Mouse (Mus musculus) lung, embryonic 15.5 days (tissue): ENCODE data around the gene Fgf22. TPM values are rescaled to one million over a fixed set of nuclear protein-coding genes. Genes with fewer than 3 reads are reported as not detected.

Experiments
- ATAC-seq: fragments of 200-750 bp; cut with Nextera tagmentation; 2 replicates; pipeline ENCODE4 v1.8.0; 2017; ENCODE audit warnings: moderate number of reproducible peaks, borderline replicate concordance; ENCODE audit not compliant: low FRiP score, low TSS enrichment; ENCODE audit errors: extremely low read depth
- H3K27ac ChIP-seq: fragments of 300-500 bp; sonication (generic); 2 replicates; pipeline ENCODE4 v1.5.1; 2015; ENCODE audit warnings: moderate library complexity, mild to moderate bottlenecking, inconsistent platforms
- H3K27me3 ChIP-seq: fragments of 300-500 bp; sonication (generic); 2 replicates; pipeline ENCODE4 v1.6.1; 2015; ENCODE audit warnings: inconsistent platforms
- H3K36me3 ChIP-seq: fragments of 300-500 bp; sonication (generic); 2 replicates; pipeline ENCODE4 v1.6.1; 2015; ENCODE audit warnings: inconsistent platforms
- H3K4me1 ChIP-seq: fragments of 300-500 bp; sonication (generic); 2 replicates; pipeline ENCODE4 v1.6.1; 2015; ENCODE audit warnings: inconsistent platforms
- H3K4me2 ChIP-seq: fragments of 300-500 bp; sonication (generic); 2 replicates; pipeline ENCODE4 v1.6.1; 2015; ENCODE audit warnings: inconsistent platforms, mild to moderate bottlenecking, moderate library complexity
- H3K4me3 ChIP-seq: fragments of 300-500 bp; sonication (generic); 2 replicates; pipeline ENCODE4 v1.5.1; 2015; ENCODE audit warnings: mild to moderate bottlenecking, inconsistent platforms
- H3K9ac ChIP-seq: fragments of 300-500 bp; sonication (generic); 2 replicates; pipeline ENCODE4 v1.6.1; 2015; ENCODE audit warnings: inconsistent platforms
- H3K9me3 ChIP-seq: fragments of 300-500 bp; sonication (generic); 2 replicates; pipeline ENCODE4 v1.6.1; 2016; ENCODE audit warnings: inconsistent platforms
- WGBS: fragments of 180-500 bp; shearing (Covaris S2); methylation state at CpG from one replicate; pipeline ENCODE4 v1.1.7; 2015; 5-methylcytosine and 5-hydroxymethylcytosine counted together
- polyA plus RNA-seq: library from polyadenylated mRNA; unstranded; fragments of >200 nt; fragmentation: Nextera tagmentation; extraction: Ambion mirVana; gene quantifications from 2 replicates; pipeline ENCODE4 v1.2.1, GENCODE M21; 2015

Fgf22 gene
- polyA plus RNA-seq, 1 experiment from 2014 or later: 0.12 TPM

GRCm38 (mm10) chr10:79798289-79798928, 43.5 kb downstream of the Fgf22 start:
- Histone ChIP-seq H3K9me3 (no peaks in the 10 kb centered on the region), H3K9ac (no peak overlapping the region), H3K4me3 (no peak overlapping the region), H3K27ac (no peak overlapping the region), H3K4me2 (no peak overlapping the region), H3K4me1 (peaks cover 33% of the 10 kb centered on the region), H3K27me3 (no peaks in the 10 kb centered on the region), H3K36me3 (no peaks in the 10 kb centered on the region)
- WGBS: 83% methylated on average over 12 of the region's 12 CpGs
- no peak for ATAC-seq

DNA sequence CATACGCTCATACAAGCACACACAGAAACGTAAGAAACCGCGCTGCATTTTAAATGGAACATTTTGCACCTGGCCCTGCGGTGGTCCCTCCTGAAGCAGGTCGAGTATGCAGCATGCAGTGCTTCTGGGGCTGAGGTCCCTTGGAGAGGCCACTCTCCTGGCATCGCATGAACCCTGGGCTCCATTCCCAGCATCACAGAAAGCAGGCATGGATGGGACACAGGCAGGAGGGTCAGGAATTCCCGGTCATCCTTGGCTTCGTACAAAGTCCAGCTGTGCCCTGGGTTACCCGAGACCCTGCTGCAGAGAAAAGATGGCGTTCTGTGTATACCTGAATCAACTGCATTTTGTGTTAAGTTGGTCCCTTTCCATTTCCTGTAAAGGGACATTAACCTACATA, 45.6 kb downstream of the Fgf22 start:
- Histone ChIP-seq H3K9me3 (no peaks in the 10 kb centered on the region), H3K36me3 (no peaks in the 10 kb centered on the region), H3K27me3 (no peaks in the 10 kb centered on the region), H3K4me2 (no peak overlapping the region), H3K27ac (no peak overlapping the region), H3K4me1 (peaks cover 25% of the 10 kb centered on the region), H3K9ac (no peak overlapping the region), H3K4me3 (no peak overlapping the region)
- WGBS: 72% methylated on average over 11 of the region's 11 CpGs
- ATAC-seq: no peak

GRCm38 (mm10) chr10:79801837-79802236, 47.0 kb downstream of the Fgf22 start:
- WGBS: 40% methylated on average over 3 of the region's 3 CpGs
- H3K9ac ChIP-seq: no peak overlapping the region
- no peak overlapping the region for H3K4me3 ChIP-seq
- H3K27ac ChIP-seq: 0 out of 2 replicates have a peak overlapping the region, but pooled peaks have one; percentile 6
- ATAC-seq: no peak
- no peaks in the 10 kb centered on the region for H3K36me3 ChIP-seq
- H3K9me3 ChIP-seq: no peaks in the 10 kb centered on the region
- no peak overlapping the region for H3K4me2 ChIP-seq
- no peaks in the 10 kb centered on the region for H3K27me3 ChIP-seq
- peaks cover 27% of the 10 kb centered on the region for H3K4me1 ChIP-seq

- Histone ChIP-seq H3K27ac (no peak overlapping the region), H3K4me1 (peaks cover 29% of the 10 kb centered on the region), H3K36me3 (no peaks in the 10 kb centered on the region), H3K4me3 (no peak overlapping the region), H3K4me2 (no peak overlapping the region), H3K9ac (no peak overlapping the region), H3K9me3 (no peaks in the 10 kb centered on the region), H3K27me3 (no peaks in the 10 kb centered on the region)
- 48% methylated on average over 11 of the region's 11 CpGs for WGBS
- ATAC-seq: 0 out of 2 replicates have a peak, but pooled peaks have one; percentile 13
Measured at GRCm38 (mm10) chr10:79802331-79802971, 47.6 kb downstream of the Fgf22 start.

DNA sequence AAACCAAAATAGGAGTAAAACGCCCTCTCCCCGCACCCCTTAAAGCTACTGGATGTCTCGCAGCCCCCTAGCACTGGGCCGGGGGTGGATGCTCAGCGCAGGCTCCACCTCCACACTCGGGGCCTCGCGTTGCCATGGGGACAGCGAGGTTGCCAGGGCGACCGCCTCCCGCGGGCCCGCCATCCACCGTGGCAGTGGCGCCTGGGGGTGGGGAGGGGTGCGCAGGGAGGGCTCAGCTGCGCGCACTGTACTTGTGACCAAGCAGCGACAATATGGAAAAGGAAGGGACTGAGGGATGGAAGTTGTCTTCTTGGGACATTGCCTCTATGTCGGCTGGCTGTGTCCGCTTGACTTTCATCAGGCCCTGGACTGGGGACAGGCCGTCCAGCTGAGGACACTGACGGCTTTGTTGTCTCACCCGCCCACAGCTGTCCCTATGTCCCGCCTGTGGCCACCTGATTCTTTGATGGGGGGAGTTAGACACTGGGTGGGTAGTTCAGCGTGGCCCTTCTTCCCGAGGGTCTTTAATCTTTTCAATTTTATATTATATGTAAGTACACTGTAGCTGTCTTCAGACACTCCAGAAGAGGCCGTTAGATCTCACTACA, 48.9 kb downstream of the Fgf22 start:
- WGBS: 15% methylated on average over 29 of the region's 29 CpGs
- peak; percentile 36; the same call in 1 of the 2 replicates for ATAC-seq
- H3K27ac ChIP-seq: no peak overlapping the region

GRCm38 (mm10) chr10:79805636-79806035, 50.8 kb downstream of the Fgf22 start:
- peaks cover 8% of the 10 kb centered on the region for H3K36me3 ChIP-seq
- no peak overlapping the region for H3K27ac ChIP-seq
- no peak overlapping the region for H3K9ac ChIP-seq
- H3K4me2 ChIP-seq: no peak overlapping the region
- H3K4me3 ChIP-seq: no peak overlapping the region
- H3K4me1 ChIP-seq: peaks cover 29% of the 10 kb centered on the region
- H3K9me3 ChIP-seq: no peaks in the 10 kb centered on the region
- H3K27me3 ChIP-seq: no peaks in the 10 kb centered on the region
- no peak for ATAC-seq
- WGBS: 41% methylated on average over 11 of the region's 11 CpGs

More for the DNA sequence above, 48.9 kb downstream of the Fgf22 start:
- Histone ChIP-seq H3K4me1 (peaks cover 29% of the 10 kb centered on the region), H3K9ac (no peak overlapping the region), H3K27me3 (no peaks in the 10 kb centered on the region), H3K36me3 (peaks cover 2% of the 10 kb centered on the region; the same call in 1 of the 2 replicates), H3K4me2 (peak overlapping the region; percentile 4; the same call in 1 of the 2 replicates), H3K9me3 (no peaks in the 10 kb centered on the region), H3K4me3 (no peak overlapping the region)

DNA sequence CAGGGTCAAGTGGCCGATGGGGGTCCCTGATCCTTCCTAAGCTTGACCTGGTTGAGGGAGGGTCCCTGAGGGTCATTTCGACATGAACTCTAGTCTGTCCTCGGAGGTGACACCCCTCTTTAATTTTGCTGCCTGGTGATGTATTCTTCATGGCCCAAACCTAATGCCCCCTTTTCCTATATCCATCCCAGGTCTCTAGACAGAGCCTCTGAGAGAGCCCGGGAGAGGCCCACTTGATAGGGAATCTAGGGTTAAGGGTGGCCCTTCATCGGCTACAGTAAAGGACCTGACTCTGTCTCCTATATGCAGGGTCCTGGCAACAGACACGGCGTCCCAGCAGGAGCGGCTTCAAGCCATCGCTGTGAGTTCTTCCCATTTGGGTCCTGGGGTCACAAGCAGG, 51.5 kb downstream of the Fgf22 start:
- Histone ChIP-seq H3K4me3 (no peak overlapping the region), H3K4me1 (peaks cover 29% of the 10 kb centered on the region), H3K36me3 (peaks cover 13% of the 10 kb centered on the region), H3K9ac (no peak overlapping the region), H3K9me3 (no peaks in the 10 kb centered on the region), H3K27ac (no peak overlapping the region), H3K4me2 (no peak overlapping the region), H3K27me3 (no peaks in the 10 kb centered on the region)
- ATAC-seq: no peak
- 86% methylated on average over 9 of the region's 9 CpGs for WGBS

- Histone ChIP-seq H3K9ac (no peak overlapping the region), H3K27ac (no peak overlapping the region), H3K4me3 (no peak overlapping the region), H3K4me1 (peaks cover 27% of the 10 kb centered on the region), H3K4me2 (no peak overlapping the region), H3K27me3 (no peaks in the 10 kb centered on the region), H3K36me3 (peaks cover 16% of the 10 kb centered on the region), H3K9me3 (no peaks in the 10 kb centered on the region)
- WGBS: 72% methylated on average over 10 of the region's 10 CpGs
- no peak for ATAC-seq
Measured at GRCm38 (mm10) chr10:79806972-79807371, 52.1 kb downstream of the Fgf22 start.

DNA sequence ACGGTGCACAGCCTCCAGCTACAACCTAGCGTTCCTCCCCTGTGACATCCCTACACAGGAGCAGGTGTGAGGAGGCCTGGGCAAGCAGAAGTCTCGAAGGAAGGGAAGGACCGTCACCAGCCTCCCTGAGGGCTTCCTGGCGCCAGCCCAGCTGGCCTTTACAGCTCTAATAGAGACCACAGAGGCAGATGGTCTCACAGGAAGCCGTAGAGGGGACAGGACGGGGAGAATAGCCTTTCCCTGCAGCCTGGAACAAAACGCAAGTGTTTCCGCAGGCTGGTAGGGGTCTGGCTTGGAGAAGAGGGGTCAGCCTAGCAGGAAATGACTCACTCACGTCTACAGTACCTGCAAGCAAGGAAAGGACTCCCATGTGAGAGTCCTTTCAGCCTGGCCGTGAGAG, 53.0 kb downstream of the Fgf22 start:
- H3K27ac ChIP-seq: peak overlapping the region; percentile 78
- H3K9ac ChIP-seq: 0 out of 2 replicates have a peak overlapping the region, but pooled peaks have one; percentile 0
- H3K4me2 ChIP-seq: no peak overlapping the region
- no peaks in the 10 kb centered on the region for H3K27me3 ChIP-seq
- no peak for ATAC-seq
- H3K4me1 ChIP-seq: peaks cover 19% of the 10 kb centered on the region
- H3K4me3 ChIP-seq: no peak overlapping the region
- no peaks in the 10 kb centered on the region for H3K9me3 ChIP-seq
- 73% methylated on average over 11 of the region's 11 CpGs for WGBS
- H3K36me3 ChIP-seq: peaks cover 16% of the 10 kb centered on the region

Other genes starting within 250 kb of the Fgf22 start
- 33.2 and 34.1 TPM in 2 replicates for gene Plpp2, start 221.3 kb upstream of the Fgf22 start, polyA plus RNA-seq
- gene Mier2, start 199.9 kb upstream of the Fgf22 start, polyA plus RNA-seq: 45.9 and 47.9 TPM in 2 replicates
- gene Theg, start 167.7 kb upstream of the Fgf22 start, polyA plus RNA-seq: not detected in 2 replicates
- not detected in 2 replicates for gene C2cd4c, start 141.1 kb upstream of the Fgf22 start, polyA plus RNA-seq
- 6.2 and 6.7 TPM in 2 replicates for gene Shc2, start 117.2 kb upstream of the Fgf22 start, polyA plus RNA-seq
- gene Odf3l2, start 109.3 kb upstream of the Fgf22 start, polyA plus RNA-seq: not detected in 2 replicates
- 0.89 and 1.3 TPM in 2 replicates for gene Madcam1, start 90.5 kb upstream of the Fgf22 start, polyA plus RNA-seq
- 61.7 and 65.9 TPM in 2 replicates for gene Tpgs1, start 85.7 kb upstream of the Fgf22 start, polyA plus RNA-seq
- gene Cdc34, start 72.9 kb upstream of the Fgf22 start, polyA plus RNA-seq: 79.5 and 82.0 TPM in 2 replicates
- 0.86 and 0.89 TPM in 2 replicates for gene Gzmm, start 66.1 kb upstream of the Fgf22 start, polyA plus RNA-seq
- gene Bsg, start 50.6 kb upstream of the Fgf22 start, polyA plus RNA-seq: 1,102 and 1,152 TPM in 2 replicates
- 0.05 and 0.10 TPM in 2 replicates for gene Hcn2, start 38.4 kb upstream of the Fgf22 start, polyA plus RNA-seq
- gene Polrmt, start 8.5 kb upstream of the Fgf22 start, polyA plus RNA-seq: 41.5 and 49.2 TPM in 2 replicates
- gene Rnf126, start 11.9 kb downstream of the Fgf22 start, polyA plus RNA-seq: 89.7 and 91.3 TPM in 2 replicates
- gene Fstl3, start 22.2 kb downstream of the Fgf22 start, polyA plus RNA-seq: 19.2 and 20.5 TPM in 2 replicates
- 0.40 and 1.9 TPM in 2 replicates for gene Prss57, start 35.9 kb downstream of the Fgf22 start, polyA plus RNA-seq
- 61.3 and 63.7 TPM in 2 replicates for gene Palm, start 38.5 kb downstream of the Fgf22 start, polyA plus RNA-seq
- 7.7 and 10.2 TPM in 2 replicates for gene Misp, start 65.9 kb downstream of the Fgf22 start, polyA plus RNA-seq
- 367 and 368 TPM in 2 replicates for gene Ptbp1, start 99.4 kb downstream of the Fgf22 start, polyA plus RNA-seq
- gene Prtn3, start 119.4 kb downstream of the Fgf22 start, polyA plus RNA-seq: 3.7 and 3.8 TPM in 2 replicates
- gene Plppr3, start 119.6 kb downstream of the Fgf22 start, polyA plus RNA-seq: 29.1 and 32.4 TPM in 2 replicates
- gene Elane, start 131.2 kb downstream of the Fgf22 start, polyA plus RNA-seq: 0.25 and 0.72 TPM in 2 replicates
- gene Cfd, start 135.8 kb downstream of the Fgf22 start, polyA plus RNA-seq: not detected in 2 replicates
- gene Med16, start 153.8 kb downstream of the Fgf22 start, polyA plus RNA-seq: 54.7 and 56.1 TPM in 2 replicates
- gene Gm26602, start 155.8 kb downstream of the Fgf22 start, polyA plus RNA-seq: 1.2 and 1.7 TPM in 2 replicates
- 0.59 and 0.87 TPM in 2 replicates for gene Kiss1r, start 161.9 kb downstream of the Fgf22 start, polyA plus RNA-seq
- 143 and 152 TPM in 2 replicates for gene R3hdm4, start 166.1 kb downstream of the Fgf22 start, polyA plus RNA-seq
- gene Arid3a, start 172.0 kb downstream of the Fgf22 start, polyA plus RNA-seq: 4.8 and 6.0 TPM in 2 replicates
- 95.1 and 96.2 TPM in 2 replicates for gene Wdr18, start 205.1 kb downstream of the Fgf22 start, polyA plus RNA-seq
- 0.34 and 0.45 TPM in 2 replicates for gene Grin3b, start 215.6 kb downstream of the Fgf22 start, polyA plus RNA-seq
- 20.2 and 20.5 TPM in 2 replicates for gene Tmem259, start 229.3 kb downstream of the Fgf22 start, polyA plus RNA-seq
- gene Cnn2, start 233.5 kb downstream of the Fgf22 start, polyA plus RNA-seq: 367 and 375 TPM in 2 replicates
- gene Abca7, start 241.4 kb downstream of the Fgf22 start, polyA plus RNA-seq: 3.5 and 4.3 TPM in 2 replicates